Mouse (Mus musculus): Measurements from ENCODE around the gene Lilr4b.

DNA sequence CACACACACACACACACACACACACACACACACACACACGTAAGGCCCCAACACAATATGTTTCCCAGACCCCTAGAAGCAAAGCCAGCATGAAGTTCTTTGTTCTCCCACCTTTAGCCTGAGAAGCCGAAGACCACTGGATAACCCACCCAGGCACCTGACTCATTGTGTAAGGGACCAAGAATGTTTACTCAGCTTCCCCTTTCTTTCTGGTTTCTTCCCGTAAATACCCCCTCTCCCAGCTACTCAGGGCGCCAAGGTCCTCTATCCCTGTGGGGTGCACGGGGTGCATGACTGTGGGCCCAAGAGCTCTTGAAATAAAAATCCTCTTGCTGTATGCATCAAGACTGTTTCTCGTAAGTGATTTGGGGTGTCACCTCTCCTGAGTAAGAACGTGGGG, 45.7 kb downstream of the Lilr4b start:
- TF ChIP-seq MAX (IDR thresholded peaks at IDR 0.05; ENCODE audit: low read depth) (no peak), POLR2A (IDR thresholded peaks at IDR 0.05; ENCODE audit: insufficient read length, low read depth) (no peak), POLR2AphosphoS2 (IDR thresholded peaks at IDR 0.05; ENCODE audit: insufficient read length, low read depth) (no peak)

All from myocyte (in vitro differentiated cells).